Mouse (Mus musculus) ES-E14 (cell line): ENCODE results near the gene Gm17622. TPM values are rescaled to one million over a fixed set of nuclear protein-coding genes. Genes with fewer than 3 reads are reported as not detected.

ENCODE experiments used
- DNase-seq: peaks from one replicate; pipeline ENCODE4 v3.0.0-alpha.2; 2013; ENCODE audit warnings: low read depth, low spot score
- H3K27ac ChIP-seq: 2 replicates; pipeline ENCODE4 v1.5.1; 2012; ENCODE audit warnings: low read depth, mild to moderate bottlenecking, low read length, moderate library complexity, mixed read lengths; ENCODE audit not compliant: poor library complexity, insufficient read depth, severe bottlenecking
- H3K36me3 ChIP-seq: 2 replicates; pipeline ENCODE4 v1.6.1; 2012; ENCODE audit warnings: mild to moderate bottlenecking, low read length, moderate library complexity, mixed read lengths; ENCODE audit not compliant: control insufficient read depth, poor library complexity, insufficient read depth, severe bottlenecking
- H3K4me1 ChIP-seq, 2 experiments: fragments of 150-350 bp in 1 of 2; sonication (generic) in 1 of 2; 2 replicates each; pipeline ENCODE4 v1.6.1; 2012; ENCODE audit warnings: low read length in 2 of 2, mild to moderate bottlenecking in 1 of 2, mixed read lengths in 1 of 2; ENCODE audit not compliant: control insufficient read depth in 2 of 2, insufficient read depth in 2 of 2, poor library complexity in 1 of 2
- H3K4me3 ChIP-seq, 2 experiments: fragments of 150-350 bp in 1 of 2; sonication (generic) in 1 of 2; 2 replicates each; pipeline ENCODE4 v1.5.1; 2012; ENCODE audit warnings: low read length in 2 of 2, low read depth in 1 of 2, mild to moderate bottlenecking in 1 of 2, mixed read lengths in 1 of 2; ENCODE audit not compliant: insufficient read depth in 1 of 2, poor library complexity in 1 of 2, severe bottlenecking in 1 of 2
- H3K9ac ChIP-seq: 2 replicates; pipeline ENCODE4 v1.6.1; 2012; ENCODE audit warnings: low read depth, mild to moderate bottlenecking, low read length, mixed read lengths; ENCODE audit not compliant: poor library complexity, insufficient read depth, severe bottlenecking
- H3K9me3 ChIP-seq: fragments of 150-350 bp; sonication (generic); 2 replicates; pipeline ENCODE4 v1.6.1; 2012; ENCODE audit warnings: low read depth, mild to moderate bottlenecking, low read length; ENCODE audit not compliant: control insufficient read depth, insufficient read depth
- CHD2 ChIP-seq: IDR thresholded peaks from 2 replicates; pipeline ENCODE4 v1.6.1; 2014; ENCODE audit warnings: mild to moderate bottlenecking, low read depth, low read length, inconsistent platforms
- HCFC1 ChIP-seq: IDR thresholded peaks from 2 replicates; pipeline ENCODE4 v1.6.1; 2012; ENCODE audit warnings: low read length, inconsistent platforms, borderline replicate concordance; ENCODE audit not compliant: insufficient read depth
- MAFK ChIP-seq: IDR thresholded peaks from 2 replicates; pipeline ENCODE4 v1.6.1; 2014; ENCODE audit warnings: mild to moderate bottlenecking, low read depth, low read length, inconsistent platforms; ENCODE audit not compliant: insufficient read depth
- ZC3H11A ChIP-seq: IDR thresholded peaks from 2 replicates; pipeline ENCODE4 v1.6.1; 2012; ENCODE audit warnings: low read depth, mild to moderate bottlenecking, inconsistent platforms, low read length, borderline replicate concordance
- ZNF384 ChIP-seq: IDR thresholded peaks from 2 replicates; pipeline ENCODE4 v1.6.1; 2012; ENCODE audit warnings: low read depth, low read length, inconsistent platforms
- in situ Hi-C, 2 experiments: fragments of 600-800 bp; cut with MboI; formaldehyde crosslinking; loops; one replicate each; pipeline ENCODE4 v1.15.1; 2025; ENCODE audit warnings: low sequenced_read_pairs in 2 of 2, inconsistent platforms in 1 of 2; ENCODE audit not compliant: unreplicated experiment in 2 of 2
- total RNA-seq: library from RNA; depleted of rRNA; stranded (reverse); fragments of 300-350 nt; gene quantifications from 2 replicates; pipeline ENCODE4 v1.2.3, GENCODE M21; 2012

The Gm17622 gene
- total RNA-seq, 1 experiment: not detected

- Histone ChIP-seq H3K27ac (no peak overlapping the region), H3K9me3 (no peaks in the 10 kb centered on the region), H3K9ac (no peak overlapping the region), H3K4me3 (no peak overlapping the region), H3K4me1 (no peaks in the 10 kb centered on the region), H3K36me3 (peaks cover 1% of the 10 kb centered on the region; the same call in 1 of the 2 replicates)
- DNase-seq: no peak
- in situ Hi-C loops: no loop called here
- TF ChIP-seq HCFC1 (no peak), ZNF384 (no peak), MAFK (no peak)
Observed at GRCm38 (mm10) chr13:96511262-96511661, 20.7 kb downstream of the Gm17622 start.

GRCm38 (mm10) chr13:96511893-96512292 lies 21.4 kb downstream of the Gm17622 start:
- peaks cover 3% of the 10 kb centered on the region; the same call in 1 of the 2 replicates for H3K36me3 ChIP-seq
- in situ Hi-C loops: no loop called here
- no peak overlapping the region for H3K4me3 ChIP-seq
- H3K4me1 ChIP-seq: no peaks in the 10 kb centered on the region
- DNase-seq: no peak
- H3K27ac ChIP-seq: no peak overlapping the region
- no peaks in the 10 kb centered on the region for H3K9me3 ChIP-seq
- TF ChIP-seq ZNF384 (no peak), MAFK (no peak), CHD2 (no peak), ZC3H11A (no peak), HCFC1 (no peak)
- no peak overlapping the region for H3K9ac ChIP-seq

DNA sequence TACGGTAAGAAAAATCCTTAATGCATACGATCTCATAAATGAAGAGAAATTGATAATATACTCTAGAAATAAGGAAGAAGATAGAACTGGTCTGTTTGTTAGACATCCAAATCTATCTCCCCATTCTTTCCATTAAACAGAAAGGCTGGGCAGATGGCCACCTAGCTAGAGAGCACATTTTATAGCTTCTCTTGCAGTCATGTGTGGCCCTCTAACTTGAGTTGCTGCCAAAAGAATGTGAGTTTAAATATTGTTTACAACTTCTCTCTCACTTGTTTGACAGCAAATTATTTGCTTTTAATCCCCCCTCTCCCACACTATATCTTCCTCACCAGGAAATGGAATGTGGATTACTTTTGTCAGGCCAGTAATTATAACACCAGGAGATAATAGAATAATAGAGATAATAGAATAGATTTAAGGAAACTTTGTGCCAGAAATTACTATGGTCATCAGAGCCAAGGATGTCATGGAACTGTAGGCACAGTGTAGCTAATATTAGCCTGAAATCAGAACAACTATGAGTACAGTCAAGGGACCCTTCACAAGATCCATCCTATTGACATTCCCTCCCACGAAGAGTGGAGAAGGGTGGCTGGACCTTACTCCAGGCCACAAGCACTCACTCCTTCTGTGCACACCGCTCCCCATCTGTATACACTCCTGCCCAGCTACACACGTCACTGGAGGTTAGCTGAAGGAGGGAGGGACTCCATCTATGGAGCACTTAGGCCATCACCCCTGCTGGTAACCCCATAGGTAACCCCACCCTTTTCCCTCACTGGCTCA lies 23.8 kb downstream of the Gm17622 start:
- no peak overlapping the region for H3K27ac ChIP-seq
- no peak for DNase-seq
- in situ Hi-C loops: no loop called here

GRCm38 (mm10) chr13:96516249-96516648 lies 25.7 kb downstream of the Gm17622 start:
- Histone ChIP-seq H3K4me1 (no peaks in the 10 kb centered on the region), H3K9ac (no peak overlapping the region), H3K27ac (no peak overlapping the region), H3K4me3 (no peak overlapping the region), H3K9me3 (no peaks in the 10 kb centered on the region), H3K36me3 (peaks cover 3% of the 10 kb centered on the region; the same call in 1 of the 2 replicates)
- no peak for DNase-seq
- in situ Hi-C loops: no loop called here
- no peak for TF ChIP-seq ZC3H11A
- no peak for TF ChIP-seq ZNF384
- no peak for TF ChIP-seq HCFC1
- no peak for TF ChIP-seq MAFK
- TF ChIP-seq CHD2: no peak

More for the DNA sequence above, 23.8 kb downstream of the Gm17622 start:
- H3K4me1 ChIP-seq: no peaks in the 10 kb centered on the region
- no peaks in the 10 kb centered on the region for H3K9me3 ChIP-seq
- no peak overlapping the region for H3K4me3 ChIP-seq
- no peak for TF ChIP-seq CHD2
- H3K36me3 ChIP-seq: peaks cover 3% of the 10 kb centered on the region; the same call in 1 of the 2 replicates
- H3K9ac ChIP-seq: no peak overlapping the region

DNA sequence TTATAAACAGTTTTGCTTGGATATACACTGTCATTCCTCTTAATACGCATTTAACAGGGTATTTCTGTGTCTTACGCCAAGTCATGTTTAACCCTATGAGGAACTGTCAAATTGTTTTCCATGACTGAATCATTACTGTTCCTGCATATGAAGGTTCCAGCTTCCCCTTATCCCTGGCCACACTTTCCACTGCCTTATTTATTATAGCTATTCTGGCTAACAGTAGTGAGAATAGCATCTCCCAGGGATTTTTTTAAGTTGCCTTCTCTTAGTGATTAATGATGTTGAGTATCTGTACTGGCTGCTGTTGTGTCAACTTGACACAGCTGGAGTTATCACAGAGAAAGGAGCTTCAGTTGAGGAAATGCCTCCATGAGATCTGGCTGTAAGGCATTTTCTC lies 26.8 kb downstream of the Gm17622 start:
- H3K36me3 ChIP-seq: peaks cover 3% of the 10 kb centered on the region; the same call in 1 of the 2 replicates
- TF ChIP-seq HCFC1 (no peak), CHD2 (no peak), ZNF384 (no peak), ZC3H11A (no peak), MAFK (no peak)
- H3K4me1 ChIP-seq: no peaks in the 10 kb centered on the region
- in situ Hi-C loops: no loop called here
- no peaks in the 10 kb centered on the region for H3K9me3 ChIP-seq
- DNase-seq: no peak
- no peak overlapping the region for H3K4me3 ChIP-seq
- no peak overlapping the region for H3K9ac ChIP-seq
- H3K27ac ChIP-seq: no peak overlapping the region
